Mouse (Mus musculus): ENCODE data around the gene Lat2.

Gene Lat2

GRCm38 (mm10) chr5:134571730-134572507, 42.9 kb downstream of the Lat2 start:
- in situ Hi-C loops (cut with MboI, MseI): no loop called here

- in situ Hi-C loops (cut with MboI, MseI): no loop called here
Observed at GRCm38 (mm10) chr5:134568964-134569491, 45.8 kb downstream of the Lat2 start.

GRCm38 (mm10) chr5:134568030-134568429, 46.8 kb downstream of the Lat2 start:
- in situ Hi-C loops (cut with MboI, MseI): no loop called here

- in situ Hi-C loops (cut with MboI, MseI): no loop called here
Observed at GRCm38 (mm10) chr5:134567445-134567844, 47.4 kb downstream of the Lat2 start.

DNA sequence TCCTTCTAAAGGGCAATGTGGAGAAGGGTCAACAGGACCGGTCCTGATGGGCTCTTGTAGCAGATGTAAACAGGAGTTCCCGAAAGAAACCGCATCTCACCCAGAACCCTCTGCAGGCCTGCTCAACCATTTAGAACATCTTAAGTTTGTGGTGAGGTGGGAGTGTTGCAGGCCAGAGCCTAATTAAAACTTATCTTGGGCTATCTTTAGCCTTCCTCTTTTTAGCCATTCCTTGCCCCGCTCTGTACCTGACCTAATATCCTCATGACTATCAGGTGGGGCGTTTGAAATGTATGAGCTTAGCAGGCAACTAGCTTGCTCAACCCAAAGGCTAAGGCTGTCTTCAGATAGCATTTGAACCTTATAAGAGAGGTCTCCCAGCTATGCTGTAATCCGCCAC, 49.1 kb downstream of the Lat2 start:
- in situ Hi-C loops (cut with MboI, MseI): no loop called here

GRCm38 (mm10) chr5:134564272-134564671, 50.6 kb downstream of the Lat2 start:
- in situ Hi-C loops (cut with MboI, MseI): no loop called here

GRCm38 (mm10) chr5:134560450-134561171, 54.2 kb downstream of the Lat2 start:
- in situ Hi-C loops (cut with MboI, MseI): no loop called here

DNA sequence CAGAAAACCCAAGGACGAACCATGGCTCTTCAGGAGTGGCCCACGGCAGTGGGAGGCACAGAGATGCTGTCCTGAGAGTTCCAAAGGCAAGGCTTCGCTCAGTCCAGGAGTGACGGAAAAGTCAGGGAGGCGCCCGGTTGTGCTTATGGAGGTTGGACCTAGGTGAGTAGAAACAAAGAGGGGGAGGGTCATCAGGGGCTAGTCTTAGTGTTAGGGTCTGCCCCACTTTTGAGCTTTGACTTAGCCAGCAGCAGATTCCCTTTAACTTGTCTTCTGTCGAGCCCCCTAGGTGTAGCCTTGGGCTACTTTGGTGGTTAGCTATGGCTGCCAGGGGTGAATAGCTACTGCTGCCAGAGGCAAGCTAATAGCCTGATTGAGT, 54.8 kb downstream of the Lat2 start, which contains the start of gene Syna:
Gene Syna (minus strand): TSS at position 101 of the 379 bp plus-strand sequence.
- in situ Hi-C loops (cut with MboI, MseI): no loop called here

GRCm38 (mm10) chr5:134555463-134556164, 59.2 kb downstream of the Lat2 start:
- in situ Hi-C loops (cut with MboI, MseI): no loop called here

DNA sequence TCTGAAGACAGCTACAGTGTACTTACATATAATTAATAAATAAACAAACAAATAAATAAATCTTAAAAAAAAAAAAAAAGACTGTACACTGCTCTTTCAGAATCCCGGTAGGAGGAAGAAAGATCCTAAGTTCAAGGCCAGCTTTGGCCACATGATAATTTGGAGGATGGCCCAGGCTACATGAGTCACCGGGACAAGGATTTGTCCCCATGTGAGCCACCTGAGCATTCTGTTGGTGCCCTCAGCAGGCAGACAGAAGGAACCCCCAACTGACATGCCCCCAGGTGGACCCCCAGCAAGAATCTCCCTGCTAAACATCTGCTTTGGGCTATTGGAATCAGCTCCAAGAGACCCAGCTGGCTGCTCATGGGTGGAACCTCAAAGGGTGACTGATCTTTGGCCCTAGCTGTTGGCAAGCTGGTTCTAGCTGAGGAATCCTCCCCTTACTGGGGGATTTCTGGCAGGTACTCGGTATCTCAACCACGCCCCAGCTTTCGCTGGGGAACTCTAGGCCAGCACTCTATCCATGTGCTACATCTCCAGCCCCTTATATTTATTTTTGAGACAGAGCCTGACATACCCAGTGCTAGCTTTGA, 60.8 kb downstream of the Lat2 start:
- in situ Hi-C loops (cut with MboI, MseI): no loop called here

DNA sequence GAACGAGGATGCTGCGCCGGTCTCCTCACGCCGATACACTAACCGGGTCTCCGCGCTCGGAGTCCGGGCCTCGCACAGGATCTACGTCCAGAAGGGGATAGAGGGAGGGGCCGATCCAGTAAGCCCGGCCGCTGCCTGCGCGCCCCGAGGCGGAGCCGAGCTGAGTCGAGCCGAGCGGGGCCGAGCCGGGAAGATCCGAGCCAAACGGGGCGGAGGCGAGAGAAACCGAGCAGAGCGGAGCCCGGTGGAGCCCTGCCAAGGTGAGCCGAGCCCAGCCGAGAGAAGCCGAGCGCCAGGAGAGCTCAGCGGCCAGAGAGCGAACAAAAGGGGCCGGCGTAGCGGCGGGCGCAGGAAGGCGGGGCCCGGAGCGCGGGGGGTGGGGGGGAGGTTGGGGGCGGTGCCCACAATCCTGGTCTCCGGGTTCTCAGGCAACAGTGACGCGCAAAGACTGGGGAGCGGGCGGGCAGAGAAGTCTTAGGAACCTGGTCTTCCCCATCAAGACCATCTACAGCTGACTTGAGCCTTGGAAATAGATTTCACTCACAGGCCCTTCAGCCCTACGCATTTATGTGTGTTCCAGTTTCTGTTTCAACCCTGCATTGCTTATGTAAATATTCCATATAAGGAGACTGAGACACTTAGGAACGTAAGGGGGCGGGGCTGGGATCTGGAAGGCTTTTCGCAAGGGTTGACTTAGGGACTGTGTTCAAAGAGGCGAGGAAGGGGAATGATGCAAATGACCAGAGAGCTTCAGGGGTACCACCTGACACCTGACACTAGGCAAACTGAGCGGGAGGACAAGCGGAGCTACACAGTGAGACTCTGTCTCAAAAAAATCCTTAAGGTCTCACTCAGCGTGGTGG, 62.5 kb downstream of the Lat2 start, which contains the start of gene Clip2:
Gene Clip2 (minus strand): TSS at position 325 of the 863 bp plus-strand sequence.
- in situ Hi-C loops (cut with MboI, MseI): no loop called here

DNA sequence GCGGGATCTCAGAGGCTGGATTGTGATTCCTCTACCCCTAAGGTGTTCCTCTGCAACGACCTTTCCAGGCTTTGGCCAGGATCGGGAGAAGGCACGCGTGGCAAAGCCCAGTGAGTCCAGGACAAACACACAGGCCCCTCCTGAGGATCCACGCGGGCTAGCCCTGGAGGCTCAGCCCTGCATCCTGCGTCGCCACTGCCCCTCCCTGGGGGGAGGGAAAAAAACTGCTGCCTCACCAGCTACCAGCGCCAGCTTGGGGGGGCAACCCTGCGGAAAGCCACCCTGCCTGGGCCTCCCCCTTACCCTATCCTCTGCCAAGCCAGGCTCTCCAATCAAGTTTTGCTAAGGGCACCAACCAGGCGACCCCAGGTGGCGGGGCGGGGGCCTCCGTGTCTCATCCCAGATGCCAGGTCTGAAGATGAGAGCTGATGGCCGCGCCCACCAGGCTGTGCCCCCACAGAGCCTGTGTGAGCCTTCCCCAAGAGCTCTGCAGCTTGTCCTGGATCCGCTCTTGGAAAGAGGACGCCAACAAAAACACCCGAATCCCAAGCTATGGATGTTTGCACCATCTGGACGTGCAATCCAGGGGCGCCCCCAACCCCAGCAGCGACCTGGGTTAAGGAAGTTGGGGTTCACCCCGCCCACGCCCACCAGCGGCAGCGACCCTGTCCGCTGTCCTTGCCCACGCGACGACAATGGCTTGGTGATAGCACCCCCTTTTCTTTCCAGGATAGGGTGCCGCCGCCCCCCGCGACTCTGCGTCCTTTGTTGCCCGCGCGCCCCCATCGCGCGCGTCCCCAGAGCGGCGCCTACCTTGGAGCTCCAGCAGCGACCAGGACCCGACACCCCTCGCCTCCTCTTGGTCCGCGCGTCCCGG, 63.4 kb downstream of the Lat2 start:
- in situ Hi-C loops (cut with MboI, MseI): no loop called here

- in situ Hi-C loops (cut with MboI, MseI): no loop called here
Observed at GRCm38 (mm10) chr5:134550836-134551232, 64.0 kb downstream of the Lat2 start.
